Mouse (Mus musculus) hindbrain, embryonic 16.5 days (tissue): ENCODE results near the gene Efcab11. TPM values are rescaled to one million over a fixed set of nuclear protein-coding genes. Genes with fewer than 3 reads are reported as not detected.

Experiments
- ATAC-seq: fragments of 200-750 bp; cut with Nextera tagmentation; 2 replicates; pipeline ENCODE4 v1.8.0; 2017; ENCODE audit warnings: moderate TSS enrichment, moderate library complexity
- H3K27ac ChIP-seq: fragments of 300-500 bp; sonication (generic); 2 replicates; pipeline ENCODE4 v1.5.1; 2014; ENCODE audit warnings: low read depth, mild to moderate bottlenecking, control low read depth, low read length, moderate library complexity
- H3K27me3 ChIP-seq: fragments of 300-500 bp; sonication (generic); replicated peaks from 2 replicates; pipeline ENCODE4 v1.6.1; 2014; ENCODE audit warnings: low read length; ENCODE audit not compliant: control insufficient read depth, insufficient read depth
- H3K36me3 ChIP-seq: fragments of 300-500 bp; sonication (generic); 2 replicates; pipeline ENCODE4 v1.6.1; 2014; ENCODE audit warnings: mild to moderate bottlenecking, low read length, moderate library complexity, mixed read lengths; ENCODE audit not compliant: control insufficient read depth, insufficient read depth
- H3K4me1 ChIP-seq: fragments of 300-500 bp; sonication (generic); 2 replicates; pipeline ENCODE4 v1.6.1; 2014; ENCODE audit warnings: low read depth, low read length; ENCODE audit not compliant: control insufficient read depth, insufficient read depth
- H3K4me2 ChIP-seq: fragments of 300-500 bp; sonication (generic); 2 replicates; pipeline ENCODE4 v1.6.1; 2014; ENCODE audit warnings: mild to moderate bottlenecking, low read length, control low read depth, moderate library complexity
- H3K4me3 ChIP-seq: fragments of 300-500 bp; sonication (generic); 2 replicates; pipeline ENCODE4 v1.5.1; 2014; ENCODE audit warnings: mild to moderate bottlenecking, low read length, control low read depth, moderate library complexity
- H3K9ac ChIP-seq: fragments of 300-500 bp; sonication (generic); 2 replicates; pipeline ENCODE4 v1.6.1; 2014; ENCODE audit warnings: low read depth, mild to moderate bottlenecking, control low read depth, low read length, moderate library complexity
- H3K9me3 ChIP-seq: fragments of 300-500 bp; sonication (generic); 2 replicates; pipeline ENCODE4 v1.6.1; 2014; ENCODE audit warnings: mild to moderate bottlenecking, low read length, moderate library complexity; ENCODE audit not compliant: control insufficient read depth
- WGBS: fragments of 180-500 bp; shearing (Covaris S2); extraction: QIAGEN DNeasy Blood & Tissue Kit; methylation state at CpG from one replicate; pipeline ENCODE4 v1.1.7; 2014; 5-methylcytosine and 5-hydroxymethylcytosine counted together
- polyA plus RNA-seq: library from polyadenylated mRNA; unstranded; fragments of >200 nt; fragmentation: Nextera tagmentation; extraction: Ambion mirVana; gene quantifications from 2 replicates; pipeline ENCODE4 v1.2.1, GENCODE M21; 2015

The Efcab11 gene
- polyA plus RNA-seq, 1 experiment from 2014 or later = 4.9 TPM

GRCm38 (mm10) chr12:99858664-99859063, 25.6 kb downstream of the Efcab11 start:
- no peak overlapping the region for H3K9ac ChIP-seq
- no peak overlapping the region for H3K4me2 ChIP-seq
- no peaks in the 10 kb centered on the region for H3K9me3 ChIP-seq
- H3K36me3 ChIP-seq = no peaks in the 10 kb centered on the region
- H3K4me3 ChIP-seq = no peak overlapping the region
- H3K4me1 ChIP-seq = peaks cover under 1% of the 10 kb centered on the region
- no peaks in the 10 kb centered on the region for H3K27me3 ChIP-seq
- ATAC-seq = no peak
- H3K27ac ChIP-seq = no peak overlapping the region
- WGBS = 90% methylated on average over 5 of the region's 5 CpGs

- H3K9me3 ChIP-seq = no peaks in the 10 kb centered on the region
- no peak overlapping the region for H3K27ac ChIP-seq
- peaks cover 7% of the 10 kb centered on the region for H3K4me1 ChIP-seq
- no peak overlapping the region for H3K4me3 ChIP-seq
- no peaks in the 10 kb centered on the region for H3K36me3 ChIP-seq
- H3K9ac ChIP-seq = no peak overlapping the region
- no peak overlapping the region for H3K4me2 ChIP-seq
- WGBS = 37% methylated on average over 9 of the region's 9 CpGs
- peak; percentile 30; the same call in 1 of the 2 replicates for ATAC-seq
- H3K27me3 ChIP-seq = no peaks in the 10 kb centered on the region
Measured at GRCm38 (mm10) chr12:99856011-99856410, 28.2 kb downstream of the Efcab11 start.

GRCm38 (mm10) chr12:99853323-99854258, 30.6 kb downstream of the Efcab11 start:
- Histone ChIP-seq H3K4me1 (peaks cover 7% of the 10 kb centered on the region), H3K4me3 (no peak overlapping the region), H3K36me3 (no peaks in the 10 kb centered on the region), H3K9ac (no peak overlapping the region), H3K27ac (no peak overlapping the region), H3K4me2 (peak overlapping the region; percentile 19; the same call in 1 of the 2 replicates), H3K27me3 (no peaks in the 10 kb centered on the region), H3K9me3 (no peaks in the 10 kb centered on the region)
- ATAC-seq = peak; percentile 65
- 42% methylated on average over 14 of the region's 14 CpGs for WGBS

- no peak overlapping the region for H3K9ac ChIP-seq
- no peaks in the 10 kb centered on the region for H3K27me3 ChIP-seq
- H3K9me3 ChIP-seq = no peaks in the 10 kb centered on the region
- no peak overlapping the region for H3K27ac ChIP-seq
- WGBS = 90% methylated on average over 2 of the region's 2 CpGs
- ATAC-seq = no peak
- peaks cover 7% of the 10 kb centered on the region for H3K4me1 ChIP-seq
- no peak overlapping the region for H3K4me2 ChIP-seq
- H3K4me3 ChIP-seq = no peak overlapping the region
- no peaks in the 10 kb centered on the region for H3K36me3 ChIP-seq
Measured at GRCm38 (mm10) chr12:99849996-99850395, 34.2 kb downstream of the Efcab11 start.

- Histone ChIP-seq H3K36me3 (no peaks in the 10 kb centered on the region), H3K27me3 (no peaks in the 10 kb centered on the region), H3K4me1 (no peaks in the 10 kb centered on the region), H3K27ac (no peak overlapping the region), H3K4me2 (no peak overlapping the region), H3K4me3 (no peak overlapping the region), H3K9me3 (no peaks in the 10 kb centered on the region), H3K9ac (no peak overlapping the region)
- WGBS = 78% methylated on average over 8 of the region's 8 CpGs
- ATAC-seq = no peak
Measured at GRCm38 (mm10) chr12:99844951-99845350, 39.3 kb downstream of the Efcab11 start.

GRCm38 (mm10) chr12:99838703-99839102, 45.5 kb downstream of the Efcab11 start:
- no peak overlapping the region for H3K4me3 ChIP-seq
- no peaks in the 10 kb centered on the region for H3K36me3 ChIP-seq
- no peak overlapping the region for H3K4me2 ChIP-seq
- H3K9ac ChIP-seq = no peak overlapping the region
- no peak overlapping the region for H3K27ac ChIP-seq
- WGBS = 85% methylated on average over 14 of the region's 14 CpGs
- H3K9me3 ChIP-seq = no peaks in the 10 kb centered on the region
- H3K4me1 ChIP-seq = peaks cover 10% of the 10 kb centered on the region
- ATAC-seq = no peak
- no peaks in the 10 kb centered on the region for H3K27me3 ChIP-seq

- ATAC-seq = no peak
- no peaks in the 10 kb centered on the region for H3K36me3 ChIP-seq
Measured at GRCm38 (mm10) chr12:99838109-99838508, 46.1 kb downstream of the Efcab11 start.

GRCm38 (mm10) chr12:99837528-99837927, 46.7 kb downstream of the Efcab11 start:
- 88% methylated on average over 5 of the region's 5 CpGs for WGBS
- no peak for ATAC-seq
- no peak overlapping the region for H3K4me2 ChIP-seq
- no peaks in the 10 kb centered on the region for H3K36me3 ChIP-seq
- no peak overlapping the region for H3K9ac ChIP-seq
- H3K4me1 ChIP-seq = peaks cover 10% of the 10 kb centered on the region
- H3K4me3 ChIP-seq = no peak overlapping the region
- H3K27ac ChIP-seq = no peak overlapping the region
- no peaks in the 10 kb centered on the region for H3K27me3 ChIP-seq
- H3K9me3 ChIP-seq = no peaks in the 10 kb centered on the region

More at GRCm38 (mm10) chr12:99838109-99838508, 46.1 kb downstream of the Efcab11 start:
- Histone ChIP-seq H3K4me2 (no peak overlapping the region), H3K9ac (no peak overlapping the region), H3K9me3 (no peaks in the 10 kb centered on the region), H3K4me1 (peaks cover 10% of the 10 kb centered on the region), H3K27me3 (no peaks in the 10 kb centered on the region), H3K27ac (no peak overlapping the region), H3K4me3 (no peak overlapping the region)
- WGBS = 73% methylated on average over 11 of the region's 11 CpGs

GRCm38 (mm10) chr12:99836404-99837131, 47.7 kb downstream of the Efcab11 start:
- Histone ChIP-seq H3K4me3 (peak overlapping the region; percentile 14; the same call in 1 of the 2 replicates), H3K4me1 (peaks cover 10% of the 10 kb centered on the region), H3K9ac (peak overlapping the region; percentile 27; the same call in 1 of the 2 replicates), H3K27me3 (no peaks in the 10 kb centered on the region), H3K9me3 (no peaks in the 10 kb centered on the region), H3K4me2 (peak overlapping the region; percentile 49), H3K27ac (peak overlapping the region; percentile 76), H3K36me3 (no peaks in the 10 kb centered on the region)
- 25% methylated on average over 20 of the region's 20 CpGs for WGBS
- peak; percentile 92 for ATAC-seq
